Mouse (Mus musculus) lung, postnatal 10 days (tissue): ENCODE data around the gene Uba52.
"Not testable (repeated sequence)": the region's sequence is repeated elsewhere in the genome, so short reads cannot be mapped to it uniquely, and the experiment has no call there.

Experiments
- DNase-seq: peaks from one replicate; pipeline ENCODE4 v3.0.0; 2021

Gene Uba52

GRCm38 (mm10) chr8:70530314-70530713 lies 19.7 kb upstream of the Uba52 start:
- DNase-seq: peak; percentile 37

DNA sequence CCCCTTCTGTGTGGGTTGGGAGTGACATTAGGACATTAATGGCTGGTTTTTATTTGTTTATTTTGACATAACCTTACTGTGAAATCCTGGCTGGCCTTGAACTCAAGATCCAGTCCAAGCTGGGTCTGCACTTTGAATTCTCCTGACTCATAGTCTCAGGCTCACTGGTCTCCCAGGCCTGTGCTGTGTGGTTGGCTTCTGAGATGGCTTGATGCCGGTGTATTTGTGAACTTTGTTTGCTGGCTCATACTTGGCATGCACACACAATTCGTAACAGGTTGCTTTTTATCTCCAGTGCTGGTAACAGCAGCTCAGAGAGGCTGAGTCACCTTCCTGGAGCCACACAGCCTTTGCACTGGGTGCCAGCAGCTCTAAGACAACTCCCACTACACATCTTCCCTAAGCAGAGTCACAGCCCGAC lies 19.1 kb upstream of the Uba52 start:
- no peak for DNase-seq

- DNase-seq: no peak
Observed at GRCm38 (mm10) chr8:70529299-70529698, 18.7 kb upstream of the Uba52 start.

- DNase-seq: no peak
Observed at GRCm38 (mm10) chr8:70528182-70528797, 17.7 kb upstream of the Uba52 start.

DNA sequence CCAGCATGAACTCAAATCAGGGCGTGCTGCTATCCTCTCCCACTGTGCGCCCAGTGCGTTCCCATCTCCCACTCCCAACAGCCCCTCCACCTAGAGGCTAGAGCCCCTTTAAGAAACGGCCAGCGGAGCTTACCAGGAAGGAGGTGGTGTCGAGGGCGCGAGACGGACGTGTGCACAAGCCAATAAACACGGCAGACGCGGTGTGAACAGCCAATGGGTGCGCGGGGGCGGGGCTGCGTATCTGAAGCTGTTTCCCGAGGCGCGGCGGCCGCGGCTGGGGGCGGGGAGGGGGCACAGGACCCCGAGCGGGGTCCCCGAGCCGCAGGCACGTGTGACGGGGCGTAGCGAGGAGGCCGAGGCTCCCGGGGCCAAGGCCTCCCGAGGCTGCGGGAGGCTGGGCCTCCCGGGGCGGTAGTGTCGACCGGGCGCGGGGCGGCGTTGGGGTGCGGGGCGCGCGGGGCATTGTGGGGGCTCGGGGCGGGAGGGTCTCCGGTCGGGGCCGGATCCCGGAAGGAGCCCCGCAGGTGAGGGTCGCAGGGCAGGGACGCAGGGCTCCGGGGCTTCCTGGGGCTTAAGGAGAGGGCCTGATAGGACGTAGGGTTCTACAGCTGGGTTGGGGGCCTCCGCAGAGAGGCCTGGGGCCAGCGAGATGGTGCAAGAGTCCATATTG lies 17.0 kb upstream of the Uba52 start, which contains the start of the genes Fkbp8 and Kxd1:
TSS of gene Fkbp8 (plus strand) at position 213 of the 670 bp plus-strand sequence.
TSS of gene Kxd1 (minus strand) at position 445 of the 670 bp plus-strand sequence.
- DNase-seq: peak; percentile 98

- DNase-seq: no peak
Observed at GRCm38 (mm10) chr8:70527111-70527511, 16.5 kb upstream of the Uba52 start.

DNA sequence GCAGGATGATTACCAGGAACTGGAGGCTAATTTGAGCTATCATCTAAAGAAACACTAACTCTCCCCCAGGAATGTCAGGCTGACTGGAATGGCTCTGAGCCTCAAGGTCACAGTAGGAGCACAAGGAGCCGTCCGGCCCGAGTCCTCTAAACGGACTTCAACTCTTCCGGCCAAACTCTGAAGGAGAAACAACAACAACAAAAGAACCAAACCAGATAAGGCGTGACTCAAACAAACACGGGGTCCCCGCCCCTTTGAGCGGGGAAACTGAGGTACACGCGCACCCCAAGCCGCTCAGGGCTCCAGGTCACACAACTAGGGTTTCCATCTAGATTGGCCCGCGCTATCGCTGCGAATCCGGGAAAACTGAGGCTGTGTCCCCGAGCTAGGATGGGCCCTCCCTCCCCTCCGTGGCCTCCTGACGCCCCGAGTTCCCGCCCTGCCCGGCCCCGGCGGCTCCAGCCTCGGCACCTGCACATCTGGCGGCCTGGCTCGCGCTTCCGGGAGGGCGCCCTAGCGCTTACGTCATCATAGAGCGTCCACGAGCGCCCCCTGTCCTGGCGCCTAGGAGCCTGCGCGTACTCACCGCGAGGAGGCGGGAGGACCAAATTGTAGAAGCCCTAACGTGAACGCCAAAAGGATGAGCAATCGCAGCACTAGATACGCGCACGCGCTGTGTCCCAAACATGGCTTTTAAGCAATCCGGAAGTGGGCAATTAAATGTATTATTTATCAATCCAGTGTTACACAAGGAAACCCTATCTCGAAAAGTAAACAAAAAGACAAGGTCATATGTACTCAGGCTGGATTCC lies 12.2 kb upstream of the Uba52 start:
- DNase-seq: peak; percentile 97

GRCm38 (mm10) chr8:70519606-70520005 lies 9.0 kb upstream of the Uba52 start:
- no peak for DNase-seq

DNA sequence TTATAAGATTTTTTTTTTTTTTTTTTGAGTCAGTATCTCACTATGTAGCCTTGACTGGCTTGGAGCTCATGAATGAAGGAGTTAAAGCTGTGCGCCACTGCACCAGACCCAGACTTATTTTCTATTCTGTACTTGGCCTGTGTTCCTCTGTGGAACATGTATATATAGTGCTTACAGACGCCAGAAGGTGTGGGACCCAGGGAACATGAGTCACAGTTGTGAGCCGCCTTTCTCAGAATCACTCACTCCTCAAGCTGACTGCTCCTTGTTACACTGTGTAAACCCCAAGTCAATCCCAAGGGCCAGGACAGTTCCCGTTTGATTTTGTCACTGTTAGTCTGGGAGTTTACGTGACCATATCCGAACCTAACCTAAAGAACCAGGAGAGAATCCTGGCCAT lies 8.4 kb upstream of the Uba52 start:
- no peak for DNase-seq

GRCm38 (mm10) chr8:70517940-70518643 lies 7.5 kb upstream of the Uba52 start:
- DNase-seq: no peak

- peak; percentile 39 for DNase-seq
Observed at GRCm38 (mm10) chr8:70513441-70513840, 2.8 kb upstream of the Uba52 start.

DNA sequence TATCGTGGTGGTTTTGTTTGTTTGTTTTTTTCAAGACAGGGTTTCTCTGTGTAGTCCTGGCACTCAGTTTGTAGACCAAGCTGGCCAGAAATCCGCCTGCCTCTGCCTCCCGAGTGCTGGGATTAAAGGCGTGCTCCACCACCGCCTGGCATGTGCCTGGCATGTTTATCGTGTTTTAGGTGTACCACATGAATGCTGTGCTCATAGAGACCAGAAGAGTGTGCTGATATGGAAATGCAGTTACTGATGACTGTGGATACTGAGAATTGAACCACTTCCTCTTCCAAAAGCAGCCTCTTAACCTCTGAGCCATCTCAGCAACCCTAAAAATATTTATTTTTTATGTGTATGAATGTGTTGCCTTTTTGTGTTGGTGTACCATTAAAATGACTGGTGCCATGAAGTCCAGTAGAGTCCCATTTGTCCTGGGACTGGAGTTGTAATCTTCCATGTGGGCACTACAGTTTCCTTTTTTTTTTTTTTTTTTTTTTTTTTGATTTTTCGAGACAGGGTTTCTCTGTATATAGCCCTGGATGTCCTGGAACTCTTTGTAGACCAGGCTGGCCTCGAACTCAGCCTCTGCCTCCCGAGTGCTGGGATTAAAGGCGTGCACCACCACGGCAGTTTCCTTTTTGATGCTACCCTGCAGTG lies 1.8 kb upstream of the Uba52 start:
- DNase-seq: no peak

GRCm38 (mm10) chr8:70511770-70512169 lies 1.2 kb upstream of the Uba52 start:
- DNase-seq: no peak

- DNase-seq: not testable (repeated sequence)
Observed at GRCm38 (mm10) chr8:70511174-70511573, 573 bp upstream of the Uba52 start.

DNA sequence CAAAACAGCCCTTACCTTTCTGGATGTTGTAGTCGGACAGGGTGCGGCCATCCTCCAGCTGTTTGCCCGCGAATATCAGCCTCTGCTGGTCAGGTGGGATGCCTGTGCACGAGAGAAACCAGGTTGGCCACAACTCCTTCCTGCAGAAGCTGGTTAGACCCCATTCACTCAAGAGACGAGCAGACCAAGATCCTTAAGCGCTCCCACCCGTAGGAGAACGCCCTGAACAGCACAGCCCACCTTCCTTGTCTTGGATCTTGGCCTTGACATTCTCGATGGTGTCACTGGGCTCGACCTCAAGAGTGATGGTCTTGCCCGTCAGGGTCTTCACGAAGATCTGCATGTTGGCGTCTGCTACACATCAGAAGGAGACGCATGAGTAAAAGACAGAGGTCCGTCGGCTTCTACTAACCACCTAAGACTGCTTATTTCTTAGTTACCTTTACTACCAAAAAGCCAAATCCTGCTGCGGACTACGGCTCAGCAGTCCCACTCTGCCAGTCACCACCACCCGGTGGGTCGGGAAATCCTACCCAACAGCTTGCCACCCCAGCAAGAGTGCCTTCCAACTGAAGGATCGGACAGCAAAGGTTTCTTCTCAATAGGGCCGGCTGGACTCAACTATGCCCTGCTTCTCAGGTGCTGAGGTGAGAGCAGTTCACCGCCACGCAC lies 1.2 kb downstream of the Uba52 start:
- no peak for DNase-seq

DNA sequence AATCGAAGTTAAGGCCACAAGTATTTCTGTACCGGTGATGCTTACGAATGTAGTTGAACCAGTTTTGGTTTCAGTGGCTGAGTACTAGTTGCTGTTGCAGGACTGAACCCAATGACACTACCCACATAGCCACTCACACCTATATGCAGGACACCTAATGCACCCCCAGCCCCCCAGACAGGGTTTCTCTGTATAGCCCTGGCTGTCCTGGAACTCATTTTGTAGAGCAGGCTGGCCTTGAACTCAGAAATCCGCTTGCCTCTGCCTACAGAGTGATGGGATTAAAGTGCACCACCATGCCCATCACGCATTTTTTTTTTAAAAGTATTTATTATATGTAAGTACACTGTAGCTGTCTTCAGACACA lies 3.6 kb downstream of the Uba52 start:
- DNase-seq: no peak

- DNase-seq: peak; percentile 97
Observed at GRCm38 (mm10) chr8:70506328-70507026, 4.1 kb downstream of the Uba52 start, which contains the start of gene Rex1bd. TSS of gene Rex1bd (minus strand) at chr8:70506752.

GRCm38 (mm10) chr8:70505698-70506327 lies 4.8 kb downstream of the Uba52 start:
- no peak for DNase-seq

DNA sequence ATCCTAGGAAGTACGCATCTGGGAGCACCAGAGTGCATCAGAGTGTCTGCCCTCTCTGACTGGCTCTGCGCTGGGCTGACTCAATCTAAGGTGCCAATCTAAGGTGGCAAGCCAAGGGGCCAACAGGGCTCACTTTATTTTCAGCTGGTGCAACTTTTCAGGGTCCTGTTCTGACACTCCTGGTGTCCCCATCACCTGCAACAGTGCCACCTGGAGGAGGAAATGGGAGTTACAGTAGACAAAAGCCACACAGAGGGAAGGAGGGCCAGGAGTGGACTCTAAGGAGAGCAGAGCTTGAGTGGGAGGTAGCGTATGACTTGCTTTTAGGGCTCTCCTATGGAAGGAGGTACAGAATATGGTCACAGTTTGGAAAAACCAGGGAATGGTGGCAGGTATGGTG lies 5.8 kb downstream of the Uba52 start:
- DNase-seq: peak; percentile 88

DNA sequence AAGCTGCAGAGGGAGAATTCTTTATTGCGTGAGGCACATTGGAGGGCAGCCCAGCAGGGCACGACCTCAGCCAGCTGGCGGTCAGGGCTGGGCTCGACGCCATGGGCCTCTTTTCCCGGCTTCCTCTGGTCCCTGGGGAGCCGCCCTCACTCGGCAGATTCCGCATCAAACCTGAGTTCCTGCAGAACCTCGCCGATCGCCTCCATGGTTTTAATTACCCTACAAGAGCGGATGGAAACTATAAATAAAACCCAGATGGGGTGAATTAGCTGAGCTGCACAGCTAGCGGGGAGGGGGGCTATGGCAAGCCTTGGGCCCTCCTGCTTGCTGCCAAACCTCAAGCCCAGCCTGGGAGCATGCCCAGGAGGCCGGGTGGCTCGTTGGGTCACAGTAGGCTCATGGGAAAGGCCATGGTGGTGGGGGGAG lies 6.3 kb downstream of the Uba52 start:
- DNase-seq: peak; percentile 85
